Mouse (Mus musculus): ENCODE measurements around the gene Prkd3.

Gene Prkd3

DNA sequence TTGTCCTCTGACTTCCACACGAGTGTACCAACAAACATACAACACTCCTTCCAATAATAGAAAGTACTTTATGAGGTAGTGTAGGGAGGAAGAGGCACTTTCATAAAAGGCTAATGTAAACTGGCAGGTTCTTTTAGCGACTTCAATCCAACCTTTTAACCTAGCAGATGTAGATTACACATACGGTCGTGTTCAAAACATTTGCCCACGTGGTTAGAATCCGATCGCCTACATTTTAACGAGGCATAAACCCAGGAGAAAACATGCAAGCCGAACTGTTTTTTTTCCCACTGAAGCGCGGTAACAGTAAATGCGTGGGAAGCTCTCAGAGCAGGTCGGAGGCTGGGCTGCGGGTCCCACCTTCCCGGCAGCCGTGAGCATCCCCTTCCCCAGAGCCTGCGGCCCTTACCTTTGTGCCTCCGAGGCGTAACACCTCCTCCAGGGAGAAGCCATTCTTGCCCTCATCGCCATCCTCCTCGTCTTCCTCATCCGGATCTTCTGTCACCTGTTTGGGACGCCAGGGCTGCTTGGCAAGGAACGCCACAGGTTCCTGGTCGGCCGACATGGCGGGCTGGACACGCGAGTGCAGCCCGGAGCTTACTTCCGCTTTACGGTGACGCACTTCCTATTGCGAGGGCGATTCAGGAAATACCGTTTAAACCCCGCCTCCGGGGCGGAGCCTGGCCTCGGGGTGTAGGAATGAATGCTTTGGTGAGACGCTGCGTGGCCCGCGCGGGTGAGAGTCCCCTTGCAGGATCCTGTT, 84.0 kb downstream of the Prkd3 start, which contains the start of the genes Cebpz and Ndufaf7:
Cebpz (minus strand) TSS at position 601 of the 763 bp plus-strand sequence.
Ndufaf7 (plus strand) TSS at position 671 of the 763 bp plus-strand sequence.
- peak; percentile 100 for DNase-seq (ENCODE audit: low spot score)

DNA sequence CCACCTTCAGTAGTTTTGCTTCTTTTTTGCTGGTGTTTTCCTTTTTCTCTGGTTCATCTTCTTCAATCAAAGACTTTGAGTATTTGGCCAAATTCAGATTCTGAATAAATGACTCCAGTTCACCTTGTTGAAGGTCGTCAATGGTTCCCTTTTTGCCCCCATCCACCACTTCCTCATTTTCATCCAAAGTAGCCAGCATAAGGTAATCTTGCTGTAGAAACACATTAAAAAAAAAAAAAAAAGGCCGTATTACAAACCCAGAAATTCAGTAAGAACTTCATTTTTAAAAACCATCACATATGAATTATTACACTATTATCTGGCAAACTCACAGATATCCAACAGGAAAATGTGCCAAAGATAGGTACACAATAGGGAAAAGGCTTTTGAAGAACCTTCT, 84.8 kb downstream of the Prkd3 start:
- DNase-seq (ENCODE audit: low spot score): no peak

DNA sequence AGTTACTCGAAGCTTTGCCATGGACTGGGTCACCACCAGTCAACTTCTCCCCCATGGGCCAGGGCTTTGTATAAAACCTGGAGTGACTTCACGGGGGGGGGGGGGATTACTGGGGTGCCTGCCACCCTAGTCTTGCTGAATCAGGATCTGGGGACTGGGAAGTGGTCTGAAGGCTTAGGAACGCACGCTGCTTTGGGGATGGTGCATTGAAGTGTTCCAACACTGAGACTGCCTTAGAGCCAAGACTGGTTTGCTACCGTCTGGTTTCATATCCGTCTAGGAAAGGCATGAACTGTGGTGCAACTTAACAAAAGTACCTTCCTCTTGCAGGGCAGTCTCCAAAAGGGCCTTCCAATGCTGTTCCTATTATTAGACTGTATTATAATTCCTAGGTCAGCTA, 102.9 kb downstream of the Prkd3 start:
- no peak for DNase-seq (ENCODE audit: low spot score)

DNA sequence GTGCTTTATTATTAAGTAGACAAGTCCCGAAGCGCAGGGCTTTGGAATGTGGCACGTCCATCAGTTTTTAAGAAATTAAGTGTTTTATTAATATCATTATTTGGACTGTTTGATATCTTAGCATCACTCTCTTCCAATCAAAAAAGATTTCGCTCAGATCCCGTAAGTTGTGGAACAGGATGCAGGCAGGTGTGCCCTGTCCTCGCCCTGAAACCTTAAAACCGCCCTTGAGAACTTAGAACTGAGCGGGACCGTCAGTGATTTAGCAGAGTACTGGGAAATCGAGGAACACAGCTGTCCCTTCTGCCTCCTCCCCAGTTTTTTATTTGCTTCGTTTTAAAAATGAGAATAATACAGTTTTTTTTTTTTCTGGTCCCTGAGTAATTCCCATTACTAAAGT, 103.7 kb downstream of the Prkd3 start:
- no peak for DNase-seq (ENCODE audit: low spot score)

DNA sequence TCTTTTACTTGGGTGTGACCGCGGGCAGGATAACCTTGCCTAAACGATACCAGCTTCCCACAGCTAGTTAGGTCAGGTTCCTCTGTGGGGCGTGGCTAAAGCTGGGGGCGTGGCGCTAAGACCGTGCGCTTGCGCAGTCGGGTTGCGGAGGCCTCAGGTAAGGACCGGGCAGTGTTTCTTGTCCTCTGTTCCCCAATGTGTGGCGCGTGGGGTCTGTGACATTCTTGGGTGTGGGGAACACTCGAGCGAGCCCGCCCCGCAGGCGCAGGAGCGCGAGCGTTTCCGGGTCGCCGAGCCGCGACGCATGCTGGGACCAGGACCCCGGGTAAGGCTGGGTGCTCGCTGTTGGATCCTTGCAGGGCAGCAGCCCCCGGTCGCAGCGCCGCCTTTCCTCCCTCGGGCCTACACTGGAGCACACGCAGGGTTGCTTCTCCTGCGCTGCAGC, 104.2 kb downstream of the Prkd3 start, which contains the start of gene Cebpzos:
Cebpzos (plus strand) TSS at position 132 of the 445 bp plus-strand sequence.
- peak; percentile 92 for DNase-seq (ENCODE audit: low spot score)

DNA sequence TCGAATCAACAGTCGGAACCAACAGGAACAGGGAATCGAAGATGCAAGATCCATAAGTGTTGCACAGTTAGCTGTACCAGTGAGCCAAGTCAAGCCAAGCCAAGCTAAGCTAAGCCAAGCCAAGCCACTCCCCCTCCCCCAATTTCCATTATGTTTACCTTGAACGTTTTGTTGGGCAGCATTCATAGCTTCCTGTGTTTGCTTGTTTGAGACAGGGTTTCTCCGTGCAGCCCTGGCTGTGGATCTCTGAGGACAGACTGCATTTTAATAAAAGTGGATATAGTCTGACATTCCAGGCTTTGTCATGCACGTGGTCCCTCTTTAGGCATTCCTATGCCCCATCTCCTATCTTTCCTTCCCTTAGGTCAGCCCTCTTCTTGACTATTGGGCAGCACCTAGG, 104.8 kb downstream of the Prkd3 start:
- DNase-seq (ENCODE audit: low spot score): peak; percentile 36

DNA sequence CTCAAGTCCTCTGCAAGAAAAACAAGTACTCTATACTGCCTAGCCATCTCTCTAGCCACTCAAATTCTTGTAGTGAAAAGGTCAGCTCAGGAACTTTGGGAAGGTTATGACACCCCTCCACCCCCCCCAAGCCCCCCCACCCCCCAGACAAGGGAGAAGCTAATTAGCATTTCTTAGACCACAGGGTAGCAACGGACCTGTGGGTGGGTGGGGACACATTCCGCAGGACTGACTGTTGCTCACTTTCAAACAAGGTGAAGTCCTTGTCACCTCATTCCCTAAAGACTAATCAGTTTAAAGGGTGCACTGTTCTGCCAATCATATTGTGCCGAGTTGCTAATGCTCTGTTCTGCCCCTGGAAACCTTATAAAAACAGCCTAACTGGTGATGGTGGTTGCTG, 106.7 kb downstream of the Prkd3 start:
- DNase-seq (ENCODE audit: low spot score): no peak

DNA sequence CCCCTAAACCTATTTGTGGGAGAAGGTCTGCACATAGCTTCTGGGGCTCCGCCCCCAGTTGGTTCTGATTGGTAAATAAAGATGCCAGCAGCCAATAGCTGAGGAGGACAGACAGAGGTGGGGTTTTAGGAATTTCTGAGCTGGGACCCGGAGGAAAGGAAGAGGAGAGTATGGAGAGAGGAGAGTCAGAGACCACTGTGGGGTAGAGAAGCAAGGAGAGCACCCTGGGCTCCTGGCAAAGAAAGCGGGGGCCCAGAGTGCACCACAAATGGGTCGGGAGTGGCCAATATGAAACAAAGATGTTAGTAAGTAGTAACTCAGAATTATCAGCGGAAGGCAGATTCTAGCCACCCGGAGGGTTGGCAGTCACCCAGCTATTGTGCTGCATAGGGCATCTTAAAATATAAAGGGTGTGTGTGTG, 107.7 kb downstream of the Prkd3 start:
- DNase-seq (ENCODE audit: low spot score): peak; percentile 71

DNA sequence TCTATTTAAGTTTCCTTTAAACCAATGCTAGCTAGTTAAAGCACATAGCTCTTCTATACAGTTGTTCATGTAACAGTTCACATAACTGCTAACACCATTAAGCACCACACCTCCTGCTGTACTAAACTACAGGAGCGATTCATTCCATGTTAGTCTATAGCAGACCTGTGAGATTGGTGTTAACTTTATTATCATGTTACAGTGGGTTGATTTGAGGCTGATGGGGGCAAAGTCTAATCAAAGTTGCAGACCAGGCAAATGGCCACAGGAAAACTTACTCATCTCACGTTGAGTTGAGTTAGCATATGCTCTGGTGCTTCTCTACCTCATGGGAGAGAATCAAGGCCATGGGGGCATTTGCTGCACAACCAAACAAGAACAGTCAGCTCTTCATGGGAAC, 111.2 kb downstream of the Prkd3 start:
- DNase-seq (ENCODE audit: low spot score): no peak

DNA sequence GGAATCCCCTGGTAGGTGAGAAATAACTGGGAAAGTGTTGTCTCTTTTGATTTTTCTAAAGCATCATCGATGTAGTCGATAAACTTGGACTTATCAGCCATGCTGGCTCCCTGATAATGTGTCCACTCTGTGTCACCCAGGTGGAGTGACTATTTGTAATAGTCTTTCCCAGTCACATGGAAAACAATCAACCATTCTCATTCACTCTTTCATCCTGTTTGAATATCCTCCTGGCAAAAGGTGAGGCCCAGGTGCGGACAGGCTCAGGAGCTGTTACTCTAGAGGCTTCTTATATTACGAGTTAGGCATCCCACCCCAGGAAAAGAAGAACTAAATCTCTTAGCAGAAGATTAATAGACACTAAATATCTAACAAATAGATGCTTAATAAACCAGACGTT, 113.7 kb downstream of the Prkd3 start, which contains the start of gene Sult6b1:
Sult6b1 (minus strand) TSS at position 101 of the 400 bp plus-strand sequence.
- no peak for DNase-seq (ENCODE audit: low spot score)

DNA sequence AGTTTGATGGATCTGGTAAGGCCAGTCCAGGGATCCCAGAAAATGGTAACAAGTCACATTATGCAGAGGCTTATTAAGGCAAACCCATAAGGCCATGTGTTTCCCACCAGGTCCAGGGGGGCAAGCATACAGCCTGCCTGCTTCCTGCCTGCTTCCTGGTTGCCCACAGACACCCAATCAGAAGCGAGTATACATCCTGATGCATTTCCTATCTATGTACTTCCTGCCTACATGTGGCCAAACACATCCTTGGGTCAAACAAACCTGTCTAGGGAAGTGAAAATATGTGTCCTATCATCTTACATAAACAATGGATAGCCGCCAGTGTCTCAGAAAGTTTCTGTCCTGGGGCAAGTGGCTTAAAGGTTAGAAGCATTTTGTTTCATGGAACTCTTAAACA, 117.5 kb downstream of the Prkd3 start:
- no peak for DNase-seq (ENCODE audit: low spot score)
